Mouse (Mus musculus) embryonic facial prominence, embryonic 12.5 days (tissue): ENCODE data around the gene Zfp408. TPM values are rescaled to one million over a fixed set of nuclear protein-coding genes. Genes with fewer than 3 reads are reported as not detected.
"Not testable (repeated sequence)": the region's sequence is repeated elsewhere in the genome, so short reads cannot be mapped to it uniquely, and the experiment has no call there.

ENCODE experiments used
- ATAC-seq: fragments of 200-750 bp; cut with Nextera tagmentation; 2 replicates; pipeline ENCODE4 v1.8.0; 2017; ENCODE audit not compliant: insufficient number of reproducible peaks, insufficient read depth, low FRiP score, low TSS enrichment
- H3K27ac ChIP-seq: fragments of 300-500 bp; sonication (generic); 2 replicates; pipeline ENCODE4 v1.5.1; 2016; ENCODE audit warnings: mild to moderate bottlenecking
- H3K27me3 ChIP-seq: fragments of 300-500 bp; sonication (generic); 2 replicates; pipeline ENCODE4 v1.6.1; 2016; ENCODE audit warnings: mild to moderate bottlenecking, moderate library complexity
- H3K36me3 ChIP-seq: fragments of 300-500 bp; sonication (generic); 2 replicates; pipeline ENCODE4 v1.6.1; 2016; ENCODE audit warnings: mild to moderate bottlenecking
- H3K4me1 ChIP-seq: fragments of 300-500 bp; sonication (generic); 2 replicates; pipeline ENCODE4 v1.6.1; 2016
- H3K4me2 ChIP-seq: fragments of 300-500 bp; sonication (generic); replicated peaks from 2 replicates; pipeline ENCODE4 v1.6.1; 2016; ENCODE audit warnings: mild to moderate bottlenecking, moderate library complexity
- H3K4me3 ChIP-seq: fragments of 300-500 bp; sonication (generic); 2 replicates; pipeline ENCODE4 v1.5.1; 2016; ENCODE audit warnings: mild to moderate bottlenecking
- H3K9ac ChIP-seq: fragments of 300-500 bp; sonication (generic); 2 replicates; pipeline ENCODE4 v1.6.1; 2016; ENCODE audit warnings: mild to moderate bottlenecking, moderate library complexity
- H3K9me3 ChIP-seq: fragments of 300-500 bp; sonication (generic); 2 replicates; pipeline ENCODE4 v1.6.1; 2016; ENCODE audit warnings: mild to moderate bottlenecking, moderate library complexity
- WGBS: fragments of 180-500 bp; shearing (Covaris S2); methylation state at CpG from one replicate; pipeline ENCODE4 v1.1.7; 2016; 5-methylcytosine and 5-hydroxymethylcytosine counted together
- polyA plus RNA-seq: library from polyadenylated mRNA; unstranded; fragments of >200 nt; fragmentation: Nextera tagmentation; extraction: Ambion mirVana; gene quantifications from 2 replicates; pipeline ENCODE4 v1.2.1, GENCODE M21; 2016

Zfp408 gene
- polyA plus RNA-seq, 1 experiment from 2014 or later: 12.8 TPM

- WGBS: 88% methylated on average over 5 of the region's 5 CpGs
- Histone ChIP-seq H3K27ac (no peak overlapping the region), H3K27me3 (no peaks in the 10 kb centered on the region), H3K9me3 (no peaks in the 10 kb centered on the region), H3K4me2 (no peak overlapping the region), H3K4me3 (no peak overlapping the region), H3K9ac (no peak overlapping the region), H3K36me3 (no peaks in the 10 kb centered on the region), H3K4me1 (no peaks in the 10 kb centered on the region)
- ATAC-seq: no peak
Observed at GRCm38 (mm10) chr2:91632316-91632715, 17.3 kb downstream of the Zfp408 start.

GRCm38 (mm10) chr2:91631826-91632225, 17.8 kb downstream of the Zfp408 start:
- no peaks in the 10 kb centered on the region for H3K9me3 ChIP-seq
- no peak for ATAC-seq
- H3K27ac ChIP-seq: no peak overlapping the region
- no peak overlapping the region for H3K4me2 ChIP-seq
- no peaks in the 10 kb centered on the region for H3K27me3 ChIP-seq
- no peak overlapping the region for H3K4me3 ChIP-seq
- WGBS: 78% methylated on average over 5 of the region's 5 CpGs
- no peaks in the 10 kb centered on the region for H3K36me3 ChIP-seq
- no peak overlapping the region for H3K9ac ChIP-seq
- no peaks in the 10 kb centered on the region for H3K4me1 ChIP-seq

GRCm38 (mm10) chr2:91630384-91630783, 19.2 kb downstream of the Zfp408 start:
- H3K4me2 ChIP-seq: no peak overlapping the region
- H3K4me1 ChIP-seq: no peaks in the 10 kb centered on the region
- H3K27me3 ChIP-seq: no peaks in the 10 kb centered on the region
- H3K36me3 ChIP-seq: no peaks in the 10 kb centered on the region
- no peak overlapping the region for H3K27ac ChIP-seq
- no peak overlapping the region for H3K9ac ChIP-seq
- no peak for ATAC-seq
- WGBS: 88% methylated on average over 12 of the region's 12 CpGs
- no peak overlapping the region for H3K4me3 ChIP-seq
- no peaks in the 10 kb centered on the region for H3K9me3 ChIP-seq

- no peak for ATAC-seq
- H3K4me1 ChIP-seq: no peaks in the 10 kb centered on the region
- H3K36me3 ChIP-seq: no peaks in the 10 kb centered on the region
- H3K27me3 ChIP-seq: no peaks in the 10 kb centered on the region
- no peak overlapping the region for H3K9ac ChIP-seq
- H3K4me2 ChIP-seq: no peak overlapping the region
- no peak overlapping the region for H3K4me3 ChIP-seq
- 89% methylated on average over 18 of the region's 18 CpGs for WGBS
- no peaks in the 10 kb centered on the region for H3K9me3 ChIP-seq
- no peak overlapping the region for H3K27ac ChIP-seq
Observed at GRCm38 (mm10) chr2:91629682-91630081, 19.9 kb downstream of the Zfp408 start.

DNA sequence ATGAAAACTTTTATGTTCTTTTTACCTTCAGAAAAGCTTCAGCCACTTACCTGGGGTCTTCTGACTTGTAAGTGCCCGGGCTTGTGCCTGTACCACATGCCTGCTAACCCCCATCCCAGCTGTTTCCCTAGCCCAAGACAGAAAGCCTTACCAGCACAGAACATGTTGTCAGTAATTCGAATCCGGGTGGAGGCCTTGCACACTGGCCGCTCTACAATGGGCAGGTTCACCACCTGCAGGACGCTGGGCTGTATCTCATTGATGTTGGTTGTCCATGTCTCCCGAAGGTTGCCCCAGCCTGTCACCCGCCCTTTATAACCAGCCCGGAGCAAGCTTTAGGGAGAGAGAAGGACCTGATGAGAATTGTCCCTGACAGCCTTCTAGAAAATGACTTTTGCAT, 21.4 kb downstream of the Zfp408 start:
- Histone ChIP-seq H3K9ac (no peak overlapping the region), H3K27ac (no peak overlapping the region), H3K4me2 (no peak overlapping the region), H3K4me1 (no peaks in the 10 kb centered on the region), H3K36me3 (no peaks in the 10 kb centered on the region; the same call in 1 of the 2 replicates), H3K9me3 (no peaks in the 10 kb centered on the region), H3K4me3 (no peak overlapping the region), H3K27me3 (no peaks in the 10 kb centered on the region)
- 90% methylated on average over 8 of the region's 8 CpGs for WGBS
- no peak for ATAC-seq

GRCm38 (mm10) chr2:91627486-91627885, 22.1 kb downstream of the Zfp408 start:
- no peak overlapping the region for H3K9ac ChIP-seq
- H3K36me3 ChIP-seq: peaks cover 5% of the 10 kb centered on the region
- no peak overlapping the region for H3K4me3 ChIP-seq
- H3K9me3 ChIP-seq: no peaks in the 10 kb centered on the region
- 76% methylated on average over 5 of the region's 5 CpGs for WGBS
- H3K4me2 ChIP-seq: no peak overlapping the region
- H3K4me1 ChIP-seq: no peaks in the 10 kb centered on the region
- no peaks in the 10 kb centered on the region for H3K27me3 ChIP-seq
- no peak for ATAC-seq
- H3K27ac ChIP-seq: no peak overlapping the region

GRCm38 (mm10) chr2:91623366-91623765, 26.2 kb downstream of the Zfp408 start:
- not testable (repeated sequence) for H3K9me3 ChIP-seq, H3K9ac ChIP-seq, H3K27me3 ChIP-seq, H3K4me1 ChIP-seq, H3K4me3 ChIP-seq, H3K27ac ChIP-seq, H3K4me2 ChIP-seq, ATAC-seq
- peaks cover 40% of the 10 kb centered on the region for H3K36me3 ChIP-seq
- WGBS: 94% methylated on average over 7 of the region's 7 CpGs

- 89% methylated on average over 5 of the region's 5 CpGs for WGBS
- H3K9ac ChIP-seq: no peak overlapping the region
Observed at GRCm38 (mm10) chr2:91622356-91622755, 27.2 kb downstream of the Zfp408 start.

GRCm38 (mm10) chr2:91609370-91609769, 40.2 kb downstream of the Zfp408 start:
- not testable (repeated sequence) for H3K4me3 ChIP-seq, ATAC-seq, H3K9me3 ChIP-seq, H3K4me1 ChIP-seq, H3K9ac ChIP-seq, H3K4me2 ChIP-seq, H3K27me3 ChIP-seq, H3K27ac ChIP-seq
- peaks cover 66% of the 10 kb centered on the region for H3K36me3 ChIP-seq

More at GRCm38 (mm10) chr2:91622356-91622755, 27.2 kb downstream of the Zfp408 start:
- Histone ChIP-seq H3K27me3 (no peaks in the 10 kb centered on the region), H3K4me1 (no peaks in the 10 kb centered on the region), H3K9me3 (no peaks in the 10 kb centered on the region), H3K27ac (no peak overlapping the region), H3K4me2 (no peak overlapping the region), H3K4me3 (no peak overlapping the region), H3K36me3 (peaks cover 50% of the 10 kb centered on the region)
- no peak for ATAC-seq

GRCm38 (mm10) chr2:91602389-91602788, 47.2 kb downstream of the Zfp408 start:
- no peak overlapping the region for H3K4me3 ChIP-seq
- no peak overlapping the region for H3K4me2 ChIP-seq
- no peaks in the 10 kb centered on the region for H3K27me3 ChIP-seq
- peaks cover 74% of the 10 kb centered on the region for H3K36me3 ChIP-seq
- ATAC-seq: no peak
- WGBS: 86% methylated on average over 4 of the region's 4 CpGs
- no peaks in the 10 kb centered on the region for H3K9me3 ChIP-seq
- H3K27ac ChIP-seq: no peak overlapping the region
- H3K4me1 ChIP-seq: no peaks in the 10 kb centered on the region
- no peak overlapping the region for H3K9ac ChIP-seq

DNA sequence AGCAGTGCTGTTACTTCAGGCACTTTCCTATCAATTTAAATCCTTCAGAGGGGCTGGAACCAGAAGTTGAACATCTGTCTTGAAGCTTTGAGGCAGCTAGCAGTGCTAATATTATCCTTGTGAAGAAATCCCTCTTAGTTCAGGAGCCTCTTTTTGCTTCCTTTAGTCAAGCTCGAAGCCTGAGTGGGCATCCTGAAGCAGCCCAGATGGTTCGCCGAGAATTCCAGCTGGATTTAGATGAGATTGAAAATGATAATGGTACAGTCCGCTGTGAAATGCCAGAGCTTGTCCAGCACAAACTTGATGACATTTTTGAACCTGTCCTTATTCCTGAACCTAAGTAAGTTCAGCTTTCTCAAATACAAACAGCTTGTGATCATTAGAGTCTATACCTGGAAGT, 49.1 kb downstream of the Zfp408 start:
- Histone ChIP-seq H3K9ac (no peak overlapping the region), H3K27me3 (no peaks in the 10 kb centered on the region), H3K36me3 (peaks cover 74% of the 10 kb centered on the region), H3K4me1 (no peaks in the 10 kb centered on the region), H3K9me3 (no peaks in the 10 kb centered on the region), H3K4me3 (no peak overlapping the region), H3K4me2 (no peak overlapping the region), H3K27ac (no peak overlapping the region)
- 94% methylated on average over 4 of the region's 4 CpGs for WGBS
- ATAC-seq: no peak
